Mouse (Mus musculus) midbrain, embryonic 14.5 days (tissue): ENCODE results near the gene Fgfr2. TPM values are rescaled to one million over a fixed set of nuclear protein-coding genes. Genes with fewer than 3 reads are reported as not detected.
A peak's percentile ranks its signal among the peaks of the same experiment; 100 is the strongest.

Experiments used
- ATAC-seq: fragments of 200-750 bp; cut with Nextera tagmentation; 2 replicates; pipeline ENCODE4 v1.8.0; 2017; ENCODE audit warnings: moderate number of reproducible peaks, moderate library complexity; ENCODE audit not compliant: low FRiP score, low TSS enrichment
- DNase-seq: peaks from one replicate; pipeline ENCODE4 v3.0.0-alpha.2; 2015
- H3K27ac ChIP-seq: fragments of 300-500 bp; sonication (generic); replicated peaks from 2 replicates; pipeline ENCODE4 v1.5.1; 2014; ENCODE audit warnings: mild to moderate bottlenecking, low read depth, low read length, moderate library complexity
- H3K27me3 ChIP-seq: fragments of 300-500 bp; sonication (generic); 2 replicates; pipeline ENCODE4 v1.6.1; 2014; ENCODE audit warnings: low read length, control low read depth, mixed read lengths; ENCODE audit not compliant: control insufficient read depth, insufficient read depth
- H3K36me3 ChIP-seq: fragments of 300-500 bp; sonication (generic); 2 replicates; pipeline ENCODE4 v1.6.1; 2014; ENCODE audit warnings: low read length, control low read depth; ENCODE audit not compliant: control insufficient read depth, insufficient read depth
- H3K4me1 ChIP-seq: fragments of 300-500 bp; sonication (generic); 2 replicates; pipeline ENCODE4 v1.6.1; 2014; ENCODE audit warnings: mild to moderate bottlenecking, antibody characterized with exemption, low read length, control low read depth; ENCODE audit not compliant: control insufficient read depth, insufficient read depth
- H3K4me2 ChIP-seq: fragments of 300-500 bp; sonication (generic); 2 replicates; pipeline ENCODE4 v1.6.1; 2014; ENCODE audit warnings: mild to moderate bottlenecking, low read length, moderate library complexity
- H3K4me3 ChIP-seq: fragments of 300-500 bp; sonication (generic); replicated peaks from 2 replicates; pipeline ENCODE4 v1.5.1; 2014; ENCODE audit warnings: low read depth, low read length
- H3K9ac ChIP-seq: fragments of 300-500 bp; sonication (generic); replicated peaks from 2 replicates; pipeline ENCODE4 v1.6.1; 2014; ENCODE audit warnings: mild to moderate bottlenecking, low read length, moderate library complexity
- H3K9me3 ChIP-seq: fragments of 300-500 bp; sonication (generic); 2 replicates; pipeline ENCODE4 v1.6.1; 2016; ENCODE audit warnings: low read length, control low read depth, mixed read lengths; ENCODE audit not compliant: control insufficient read depth
- WGBS: fragments of 180-500 bp; shearing (Covaris S2); extraction: QIAGEN DNeasy Blood & Tissue Kit; methylation state at CpG from one replicate; pipeline ENCODE4 v1.1.7; 2014; 5-methylcytosine and 5-hydroxymethylcytosine counted together
- polyA plus RNA-seq: library from polyadenylated mRNA; unstranded; fragments of >200 nt; fragmentation: Nextera tagmentation; extraction: Ambion mirVana; gene quantifications from 2 replicates; pipeline ENCODE4 v1.2.1, GENCODE M21; 2014

The Fgfr2 gene
- polyA plus RNA-seq, 1 experiment from 2014 or later: 28.1 TPM

GRCm38 (mm10) chr7:132693561-132693960 lies 429.6 kb downstream of the Fgfr2 start:
- no peaks in the 10 kb centered on the region for H3K27me3 ChIP-seq
- H3K4me3 ChIP-seq: no peak overlapping the region
- H3K4me1 ChIP-seq: no peaks in the 10 kb centered on the region
- no peak overlapping the region for H3K4me2 ChIP-seq
- H3K27ac ChIP-seq: no peak overlapping the region
- no peaks in the 10 kb centered on the region for H3K9me3 ChIP-seq
- H3K36me3 ChIP-seq: no peaks in the 10 kb centered on the region
- DNase-seq (no peak), ATAC-seq (no peak)
- H3K9ac ChIP-seq: no peak overlapping the region
- WGBS: 89% methylated on average over 2 of the region's 2 CpGs

GRCm38 (mm10) chr7:132692719-132693118 lies 430.4 kb downstream of the Fgfr2 start:
- Histone ChIP-seq H3K9me3 (no peaks in the 10 kb centered on the region), H3K4me2 (no peak overlapping the region), H3K27me3 (no peaks in the 10 kb centered on the region), H3K4me1 (no peaks in the 10 kb centered on the region), H3K4me3 (no peak overlapping the region), H3K36me3 (no peaks in the 10 kb centered on the region), H3K27ac (no peak overlapping the region), H3K9ac (no peak overlapping the region)
- WGBS: 73% methylated on average over 9 of the region's 9 CpGs
- peak; percentile 28 for DNase-seq
- no peak for ATAC-seq

- H3K9ac ChIP-seq: no peak overlapping the region
- DNase-seq: no peak
- no peaks in the 10 kb centered on the region for H3K36me3 ChIP-seq
- H3K9me3 ChIP-seq: no peaks in the 10 kb centered on the region
- no peak overlapping the region for H3K4me3 ChIP-seq
- no peak overlapping the region for H3K27ac ChIP-seq
- no peaks in the 10 kb centered on the region for H3K27me3 ChIP-seq
- ATAC-seq: no peak
- no peak overlapping the region for H3K4me2 ChIP-seq
- no peaks in the 10 kb centered on the region for H3K4me1 ChIP-seq
- WGBS: 88% methylated on average over 14 of the region's 14 CpGs
These were observed 432.3 kb downstream of the Fgfr2 start for GRCm38 (mm10) chr7:132690716-132691472.

- 81% methylated on average over 5 of the region's 5 CpGs for WGBS
- H3K4me3 ChIP-seq: no peak overlapping the region
- no peak overlapping the region for H3K27ac ChIP-seq
- H3K4me2 ChIP-seq: no peak overlapping the region
- no peak for DNase-seq
- no peak for ATAC-seq
- H3K9ac ChIP-seq: no peak overlapping the region
- H3K9me3 ChIP-seq: no peaks in the 10 kb centered on the region
- no peaks in the 10 kb centered on the region for H3K27me3 ChIP-seq
- no peaks in the 10 kb centered on the region for H3K36me3 ChIP-seq
- no peaks in the 10 kb centered on the region for H3K4me1 ChIP-seq
These were observed 433.4 kb downstream of the Fgfr2 start for GRCm38 (mm10) chr7:132689722-132690121.

- ATAC-seq: no peak
- H3K36me3 ChIP-seq: no peaks in the 10 kb centered on the region
- no peak overlapping the region for H3K4me2 ChIP-seq
- no peaks in the 10 kb centered on the region for H3K27me3 ChIP-seq
- no peak for DNase-seq
- 65% methylated on average over 5 of the region's 5 CpGs for WGBS
- H3K9me3 ChIP-seq: no peaks in the 10 kb centered on the region
- H3K9ac ChIP-seq: no peak overlapping the region
- no peak overlapping the region for H3K4me3 ChIP-seq
- H3K4me1 ChIP-seq: no peaks in the 10 kb centered on the region
- no peak overlapping the region for H3K27ac ChIP-seq
These were observed 434.4 kb downstream of the Fgfr2 start for GRCm38 (mm10) chr7:132688721-132689120.

GRCm38 (mm10) chr7:132687897-132688296 lies 435.3 kb downstream of the Fgfr2 start:
- no peak for DNase-seq
- Histone ChIP-seq H3K36me3 (no peaks in the 10 kb centered on the region), H3K4me3 (no peak overlapping the region), H3K9me3 (no peaks in the 10 kb centered on the region), H3K4me2 (no peak overlapping the region), H3K9ac (no peak overlapping the region), H3K27ac (no peak overlapping the region), H3K4me1 (no peaks in the 10 kb centered on the region), H3K27me3 (no peaks in the 10 kb centered on the region)
- 74% methylated on average over 2 of the region's 2 CpGs for WGBS
- no peak for ATAC-seq

GRCm38 (mm10) chr7:132686515-132686914 lies 436.6 kb downstream of the Fgfr2 start:
- ATAC-seq: no peak
- WGBS: 92% methylated on average over 3 of the region's 3 CpGs

GRCm38 (mm10) chr7:132683923-132684322 lies 439.2 kb downstream of the Fgfr2 start:
- Histone ChIP-seq H3K27me3 (no peaks in the 10 kb centered on the region), H3K9ac (no peak overlapping the region), H3K4me3 (no peak overlapping the region), H3K27ac (no peak overlapping the region), H3K9me3 (no peaks in the 10 kb centered on the region), H3K36me3 (no peaks in the 10 kb centered on the region), H3K4me1 (no peaks in the 10 kb centered on the region), H3K4me2 (no peak overlapping the region)
- ATAC-seq (no peak), DNase-seq (no peak)
- WGBS: 84% methylated on average over 4 of the region's 4 CpGs

More at GRCm38 (mm10) chr7:132686515-132686914, 436.6 kb downstream of the Fgfr2 start:
- H3K4me3 ChIP-seq: no peak overlapping the region
- no peaks in the 10 kb centered on the region for H3K36me3 ChIP-seq
- H3K4me2 ChIP-seq: no peak overlapping the region
- no peak overlapping the region for H3K9ac ChIP-seq
- H3K4me1 ChIP-seq: no peaks in the 10 kb centered on the region
- H3K27ac ChIP-seq: no peak overlapping the region
- H3K9me3 ChIP-seq: no peaks in the 10 kb centered on the region
- no peaks in the 10 kb centered on the region for H3K27me3 ChIP-seq
- DNase-seq: no peak

GRCm38 (mm10) chr7:132682901-132683300 lies 440.2 kb downstream of the Fgfr2 start:
- Histone ChIP-seq H3K9me3 (no peaks in the 10 kb centered on the region), H3K4me3 (no peak overlapping the region), H3K27me3 (no peaks in the 10 kb centered on the region), H3K4me1 (no peaks in the 10 kb centered on the region), H3K4me2 (no peak overlapping the region), H3K27ac (no peak overlapping the region), H3K9ac (no peak overlapping the region), H3K36me3 (no peaks in the 10 kb centered on the region)
- ATAC-seq: no peak
- 75% methylated on average over 3 of the region's 3 CpGs for WGBS
- DNase-seq: no peak
